Mouse (Mus musculus): Measurements from ENCODE around the gene Dedd2. TPM values are rescaled to one million over a fixed set of nuclear protein-coding genes. Genes with fewer than 3 reads are reported as not detected.

Dedd2 gene
- polyA plus RNA-seq, 1 experiment from 2014 or later = 11.0 TPM

GRCm38 (mm10) chr7:25238829-25239623, 18.6 kb upstream of the Dedd2 start:
- H3K36me3 ChIP-seq (ENCODE audit: control insufficient read depth, insufficient read depth, low read length) = peaks cover 2% of the 10 kb centered on the region
- peak; percentile 18 for ATAC-seq (ENCODE audit: insufficient read depth, low FRiP score, low TSS enrichment)
- H3K9ac ChIP-seq (ENCODE audit: low read length) = peak overlapping the region; percentile 22
- 5% methylated on average over 30 of the region's 30 CpGs for WGBS
- H3K4me2 ChIP-seq (ENCODE audit: low read depth) = peak overlapping the region; percentile 66
- no peaks in the 10 kb centered on the region for H3K9me3 ChIP-seq (ENCODE audit: control insufficient read depth, low read length)
- H3K27ac ChIP-seq (ENCODE audit: low read depth, low read length) = peak overlapping the region; percentile 49; the same call in 1 of the 2 replicates
- peak; percentile 87 for DNase-seq (ENCODE audit: low spot score)
- no peaks in the 10 kb centered on the region for H3K27me3 ChIP-seq (ENCODE audit: control insufficient read depth, insufficient read depth, low read length)
- H3K4me3 ChIP-seq (ENCODE audit: low read depth, low read length) = peak overlapping the region; percentile 98
- H3K4me1 ChIP-seq (ENCODE audit: control insufficient read depth, insufficient read depth, low read length) = peaks cover 10% of the 10 kb centered on the region

GRCm38 (mm10) chr7:25238015-25238706, 17.7 kb upstream of the Dedd2 start:
- Histone ChIP-seq H3K4me3 (ENCODE audit: low read depth, low read length) (peak overlapping the region; percentile 98), H3K36me3 (ENCODE audit: control insufficient read depth, insufficient read depth, low read length) (peaks cover 6% of the 10 kb centered on the region), H3K27ac (ENCODE audit: low read depth, low read length) (peak overlapping the region; percentile 50), H3K27me3 (ENCODE audit: control insufficient read depth, insufficient read depth, low read length) (no peaks in the 10 kb centered on the region), H3K4me1 (ENCODE audit: control insufficient read depth, insufficient read depth, low read length) (peaks cover 10% of the 10 kb centered on the region), H3K9ac (ENCODE audit: low read length) (peak overlapping the region; percentile 95), H3K4me2 (ENCODE audit: low read depth) (peak overlapping the region; percentile 66), H3K9me3 (ENCODE audit: control insufficient read depth, low read length) (no peaks in the 10 kb centered on the region)
- peak; percentile 94 for ATAC-seq (ENCODE audit: insufficient read depth, low FRiP score, low TSS enrichment)
- under 1% methylated on average over 23 of the region's 23 CpGs for WGBS
- peak; percentile 95 for DNase-seq (ENCODE audit: low spot score)

DNA sequence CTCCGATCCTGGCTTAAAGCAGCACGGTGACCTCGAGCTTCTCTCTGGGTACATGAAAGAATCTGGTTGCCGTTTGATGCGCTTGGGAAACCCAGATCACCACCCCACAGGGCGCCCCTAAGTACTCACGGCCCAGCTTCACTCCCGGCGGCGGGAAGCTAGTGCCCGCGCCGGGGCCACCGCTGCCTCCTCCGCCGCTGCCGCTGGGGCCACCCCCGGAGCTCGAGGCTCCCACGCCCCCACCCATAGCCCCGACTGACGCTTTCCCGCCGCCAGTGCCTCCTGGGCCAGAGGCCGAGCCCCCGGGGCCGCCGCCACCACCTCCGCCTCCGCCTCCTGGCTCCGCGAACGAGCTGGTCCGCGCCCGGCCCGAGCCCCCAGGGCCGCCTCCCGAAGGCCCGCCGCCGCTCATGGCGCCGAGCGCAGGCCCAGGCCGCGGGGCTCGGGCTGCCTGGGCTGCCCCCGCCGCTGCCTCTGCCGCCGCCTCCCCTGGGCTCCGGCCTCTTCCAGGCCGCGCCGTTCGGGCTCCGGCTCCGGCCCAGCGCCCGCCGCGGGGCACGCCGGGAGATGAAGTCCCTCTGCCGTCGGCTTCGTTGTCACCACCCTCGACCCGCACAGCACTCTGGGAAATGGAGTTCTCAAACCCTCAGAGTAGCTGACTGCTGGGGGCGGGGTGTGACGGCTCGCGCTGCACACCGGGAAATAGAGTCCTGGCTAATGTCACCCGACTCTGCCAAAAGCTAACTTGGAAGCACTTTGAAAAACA, 17.0 kb upstream of the Dedd2 start, which contains the start of gene Gsk3a:
Gene Gsk3a, minus strand, starts transcription at position 603 of the 766 bp plus-strand sequence.
- H3K27me3 ChIP-seq (ENCODE audit: control insufficient read depth, insufficient read depth, low read length) = no peaks in the 10 kb centered on the region
- H3K4me1 ChIP-seq (ENCODE audit: control insufficient read depth, insufficient read depth, low read length) = peaks cover 10% of the 10 kb centered on the region
- H3K4me3 ChIP-seq (ENCODE audit: low read depth, low read length) = peak within 1 kb of the TSS; percentile 98
- peak within 1 kb of the TSS; percentile 66 for H3K4me2 ChIP-seq (ENCODE audit: low read depth)
- peak; percentile 85 for ATAC-seq (ENCODE audit: insufficient read depth, low FRiP score, low TSS enrichment)
- peak within 1 kb of the TSS; percentile 50 for H3K27ac ChIP-seq (ENCODE audit: low read depth, low read length)
- under 1% methylated on average over 59 of the region's 76 CpGs for WGBS
- no peaks in the 10 kb centered on the region for H3K9me3 ChIP-seq (ENCODE audit: control insufficient read depth, low read length)
- H3K9ac ChIP-seq (ENCODE audit: low read length) = peak within 1 kb of the TSS; percentile 95
- H3K36me3 ChIP-seq (ENCODE audit: control insufficient read depth, insufficient read depth, low read length) = peaks cover 10% of the 10 kb centered on the region
- peak; percentile 97 for DNase-seq (ENCODE audit: low spot score)

DNA sequence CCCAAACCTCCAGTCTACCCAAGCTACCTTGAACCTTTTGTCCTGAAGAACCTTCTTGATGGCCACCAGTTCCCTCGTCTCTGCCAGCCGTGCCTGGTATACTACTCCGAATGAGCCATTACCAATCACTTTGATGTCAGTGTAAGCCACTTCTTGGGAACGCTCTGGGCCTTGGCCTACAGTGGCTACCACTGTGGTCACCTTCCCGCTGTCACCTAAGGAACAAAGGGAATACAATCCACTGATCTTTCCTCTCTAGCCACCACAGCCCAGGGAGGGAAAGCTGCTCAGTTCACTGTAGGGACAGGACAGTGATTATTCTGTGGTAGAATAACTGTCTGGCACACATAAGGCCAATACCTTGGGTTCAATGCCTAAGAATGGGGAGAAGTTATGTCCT, 15.1 kb upstream of the Dedd2 start:
- WGBS = 89% methylated on average over 5 of the region's 5 CpGs
- DNase-seq (ENCODE audit: low spot score) (no peak), ATAC-seq (ENCODE audit: insufficient read depth, low FRiP score, low TSS enrichment) (no peak)
- H3K4me1 ChIP-seq (ENCODE audit: control insufficient read depth, insufficient read depth, low read length) = peaks cover 10% of the 10 kb centered on the region
- H3K27ac ChIP-seq (ENCODE audit: low read depth, low read length) = no peak overlapping the region
- H3K36me3 ChIP-seq (ENCODE audit: control insufficient read depth, insufficient read depth, low read length) = peaks cover 18% of the 10 kb centered on the region
- H3K9ac ChIP-seq (ENCODE audit: low read length) = no peak overlapping the region
- no peak overlapping the region for H3K4me3 ChIP-seq (ENCODE audit: low read depth, low read length)
- no peak overlapping the region for H3K4me2 ChIP-seq (ENCODE audit: low read depth)
- no peaks in the 10 kb centered on the region for H3K9me3 ChIP-seq (ENCODE audit: control insufficient read depth, low read length)
- H3K27me3 ChIP-seq (ENCODE audit: control insufficient read depth, insufficient read depth, low read length) = no peaks in the 10 kb centered on the region

DNA sequence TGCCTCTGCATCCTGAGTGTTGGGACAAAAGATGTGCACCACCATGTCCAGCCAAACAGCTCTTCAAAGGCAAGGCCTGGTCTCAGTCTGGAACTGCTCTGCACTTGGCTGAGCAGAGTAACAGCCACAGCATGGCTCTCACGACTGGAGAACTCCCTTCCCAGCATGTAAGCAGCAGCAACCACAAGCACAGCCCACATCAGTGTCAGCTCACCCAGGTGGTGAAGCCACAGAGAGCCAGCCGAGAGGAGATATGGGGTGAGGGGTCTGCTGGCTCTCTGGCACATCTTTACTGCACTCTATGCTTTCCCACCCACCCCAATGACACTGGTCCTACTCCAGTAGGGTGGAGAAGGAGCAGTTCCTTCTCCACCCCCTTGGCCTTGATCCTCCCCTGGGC, 12.6 kb upstream of the Dedd2 start:
- H3K36me3 ChIP-seq (ENCODE audit: control insufficient read depth, insufficient read depth, low read length) = peaks cover 29% of the 10 kb centered on the region
- H3K27ac ChIP-seq (ENCODE audit: low read depth, low read length) = no peak overlapping the region
- DNase-seq (ENCODE audit: low spot score) = no peak
- no peak overlapping the region for H3K4me3 ChIP-seq (ENCODE audit: low read depth, low read length)
- H3K4me2 ChIP-seq (ENCODE audit: low read depth) = no peak overlapping the region
- no peak overlapping the region for H3K9ac ChIP-seq (ENCODE audit: low read length)
- ATAC-seq (ENCODE audit: insufficient read depth, low FRiP score, low TSS enrichment) = no peak
- no peaks in the 10 kb centered on the region for H3K27me3 ChIP-seq (ENCODE audit: control insufficient read depth, insufficient read depth, low read length)
- WGBS = 90% methylated on average over 2 of the region's 2 CpGs
- H3K9me3 ChIP-seq (ENCODE audit: control insufficient read depth, low read length) = no peaks in the 10 kb centered on the region
- H3K4me1 ChIP-seq (ENCODE audit: control insufficient read depth, insufficient read depth, low read length) = peaks cover 10% of the 10 kb centered on the region

DNA sequence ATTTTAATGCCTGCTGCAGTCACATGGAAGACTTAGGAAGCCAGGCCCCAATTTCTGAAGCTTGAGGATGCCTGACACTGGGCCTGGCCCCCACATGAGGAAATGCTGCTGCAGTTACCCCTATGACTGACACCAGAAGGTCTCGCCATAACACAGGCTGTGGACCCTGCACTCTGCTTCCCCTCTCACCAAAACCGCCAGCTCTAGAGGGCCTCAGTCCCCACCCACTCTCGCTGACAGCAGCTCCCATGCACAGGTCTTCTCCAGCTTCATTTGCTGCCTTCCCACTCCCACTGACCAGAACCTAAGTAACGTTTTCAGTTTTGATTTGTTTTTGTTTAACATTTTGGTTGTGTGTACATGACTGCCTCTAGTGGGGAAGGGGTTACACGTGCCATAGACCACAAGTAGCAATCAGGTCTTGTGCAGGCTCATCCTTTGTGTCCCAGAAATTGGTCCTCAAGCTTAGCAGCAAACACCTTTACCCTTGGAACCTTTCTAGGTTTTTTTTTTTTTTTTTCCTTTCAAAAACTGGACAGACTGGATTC, 11.8 kb upstream of the Dedd2 start:
- H3K27me3 ChIP-seq (ENCODE audit: control insufficient read depth, insufficient read depth, low read length) = no peaks in the 10 kb centered on the region
- DNase-seq (ENCODE audit: low spot score) = no peak
- ATAC-seq (ENCODE audit: insufficient read depth, low FRiP score, low TSS enrichment) = no peak
- no peaks in the 10 kb centered on the region for H3K9me3 ChIP-seq (ENCODE audit: control insufficient read depth, low read length)
- no peak overlapping the region for H3K27ac ChIP-seq (ENCODE audit: low read depth, low read length)
- H3K9ac ChIP-seq (ENCODE audit: low read length) = no peak overlapping the region
- 77% methylated on average over 5 of the region's 5 CpGs for WGBS
- H3K36me3 ChIP-seq (ENCODE audit: control insufficient read depth, insufficient read depth, low read length) = peaks cover 30% of the 10 kb centered on the region
- no peak overlapping the region for H3K4me2 ChIP-seq (ENCODE audit: low read depth)
- H3K4me1 ChIP-seq (ENCODE audit: control insufficient read depth, insufficient read depth, low read length) = peaks cover 10% of the 10 kb centered on the region
- H3K4me3 ChIP-seq (ENCODE audit: low read depth, low read length) = no peak overlapping the region

GRCm38 (mm10) chr7:25230690-25231285, 10.4 kb upstream of the Dedd2 start:
- DNase-seq (ENCODE audit: low spot score) (no peak), ATAC-seq (ENCODE audit: insufficient read depth, low FRiP score, low TSS enrichment) (no peak; the same call in 1 of the 2 replicates)
- peaks cover 34% of the 10 kb centered on the region for H3K36me3 ChIP-seq (ENCODE audit: control insufficient read depth, insufficient read depth, low read length)
- no peak overlapping the region for H3K9ac ChIP-seq (ENCODE audit: low read length)
- no peak overlapping the region for H3K27ac ChIP-seq (ENCODE audit: low read depth, low read length)
- no peak overlapping the region for H3K4me2 ChIP-seq (ENCODE audit: low read depth)
- no peaks in the 10 kb centered on the region for H3K27me3 ChIP-seq (ENCODE audit: control insufficient read depth, insufficient read depth, low read length)
- WGBS = 89% methylated on average over 9 of the region's 9 CpGs
- H3K4me1 ChIP-seq (ENCODE audit: control insufficient read depth, insufficient read depth, low read length) = peaks cover 3% of the 10 kb centered on the region; the same call in 1 of the 2 replicates
- no peaks in the 10 kb centered on the region for H3K9me3 ChIP-seq (ENCODE audit: control insufficient read depth, low read length)
- H3K4me3 ChIP-seq (ENCODE audit: low read depth, low read length) = no peak overlapping the region

Data from neural tube, embryonic 11.5 days (tissue).